Mouse (Mus musculus): ENCODE measurements around the gene Trmt13. TPM values are rescaled to one million over a fixed set of nuclear protein-coding genes. Genes with fewer than 3 reads are reported as not detected.
"Not testable (repeated sequence)": the region's sequence is repeated elsewhere in the genome, so short reads cannot be mapped to it uniquely, and the experiment has no call there.

The Trmt13 gene
- 44.3 and 44.8 TPM in 2 replicates for polyA plus RNA-seq (2015; fragmentation: Nextera tagmentation; extraction: Ambion mirVana)

GRCm38 (mm10) chr3:116614295-116614892 is at the start of gene Trmt13:
Trmt13 (minus strand) TSS chr3:116614587.
- no peaks in the 10 kb centered on the region for H3K4me1 ChIP-seq
- H3K36me3 ChIP-seq, result peaks cover 54% of the 10 kb centered on the region
- ATAC-seq (ENCODE audit: insufficient number of reproducible peaks, insufficient read depth, low FRiP score, low TSS enrichment, low read depth), result no peak

GRCm38 (mm10) chr3:116662463-116662863 is 48.1 kb upstream of the Trmt13 start, which contains the start of gene Mfsd14a:
Mfsd14a (minus strand) TSS chr3:116662677.
- Histone ChIP-seq H3K9me3 (no peaks in the 10 kb centered on the region), H3K9ac (peak within 1 kb of the TSS; percentile 98), H3K27me3 (no peaks in the 10 kb centered on the region), H3K36me3 (no peaks in the 10 kb centered on the region), H3K4me3 (peak within 1 kb of the TSS; percentile 96), H3K4me1 (peaks cover 30% of the 10 kb centered on the region), H3K27ac (peak within 1 kb of the TSS; percentile 93), H3K4me2 (peak within 1 kb of the TSS; percentile 64)
- WGBS, result under 1% methylated on average over 39 of the region's 39 CpGs
- peak; percentile 99 for ATAC-seq (ENCODE audit: insufficient number of reproducible peaks, insufficient read depth, low FRiP score, low TSS enrichment, low read depth)

More at GRCm38 (mm10) chr3:116614295-116614892, at the start of gene Trmt13:
- no peak within 1 kb of the TSS for H3K9ac ChIP-seq
- no peak within 1 kb of the TSS for H3K27ac ChIP-seq
- H3K27me3 ChIP-seq, result no peaks in the 10 kb centered on the region
- no peak within 1 kb of the TSS for H3K4me2 ChIP-seq
- no peak within 1 kb of the TSS for H3K4me3 ChIP-seq
- no peaks in the 10 kb centered on the region for H3K9me3 ChIP-seq
- 85% methylated on average over 10 of the region's 10 CpGs for WGBS

GRCm38 (mm10) chr3:116661870-116662414 is 47.6 kb upstream of the Trmt13 start:
- Histone ChIP-seq H3K4me1 (peaks cover 32% of the 10 kb centered on the region), H3K9ac (peak overlapping the region; percentile 98), H3K27ac (peak overlapping the region; percentile 93), H3K4me2 (peak overlapping the region; percentile 64), H3K36me3 (no peaks in the 10 kb centered on the region), H3K4me3 (peak overlapping the region; percentile 96), H3K9me3 (no peaks in the 10 kb centered on the region), H3K27me3 (no peaks in the 10 kb centered on the region)
- under 1% methylated on average over 68 of the region's 68 CpGs for WGBS
- peak; percentile 80 for ATAC-seq (ENCODE audit: insufficient number of reproducible peaks, insufficient read depth, low FRiP score, low TSS enrichment, low read depth)

DNA sequence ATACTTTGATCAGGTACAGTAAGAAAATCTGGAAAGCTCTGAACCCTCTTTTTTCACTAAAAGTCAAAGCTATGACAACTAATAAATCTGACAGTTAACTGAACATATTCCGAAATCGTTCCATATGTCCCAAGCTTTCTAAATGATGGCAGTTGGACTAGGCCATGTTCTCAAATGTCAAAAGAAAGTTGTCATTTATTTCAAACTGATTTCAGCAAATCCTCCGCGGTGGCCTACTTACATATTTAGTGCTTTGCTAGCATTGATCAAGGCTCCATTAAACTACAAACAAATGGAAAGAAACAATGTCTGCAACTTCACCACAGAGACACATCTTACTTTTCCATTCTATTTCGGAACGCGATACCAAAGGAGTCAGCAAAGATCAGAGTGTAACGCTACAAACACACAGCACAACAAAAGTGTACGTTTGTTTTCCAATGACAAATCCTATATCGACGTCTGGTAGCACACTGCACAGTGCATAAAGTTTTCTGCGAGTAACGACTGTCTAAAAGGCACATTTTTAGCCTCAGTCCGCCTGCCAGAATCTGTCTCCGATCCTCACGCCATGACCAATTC is 47.0 kb upstream of the Trmt13 start:
- H3K27me3 ChIP-seq, result no peaks in the 10 kb centered on the region
- 2% methylated on average over 16 of the region's 16 CpGs for WGBS
- peaks cover 33% of the 10 kb centered on the region for H3K4me1 ChIP-seq
- no peak for ATAC-seq (ENCODE audit: insufficient number of reproducible peaks, insufficient read depth, low FRiP score, low TSS enrichment, low read depth)
- H3K4me2 ChIP-seq, result peak overlapping the region; percentile 64
- H3K27ac ChIP-seq, result peak overlapping the region; percentile 93
- H3K36me3 ChIP-seq, result no peaks in the 10 kb centered on the region
- peak overlapping the region; percentile 98 for H3K9ac ChIP-seq
- no peaks in the 10 kb centered on the region for H3K9me3 ChIP-seq
- peak overlapping the region; percentile 96 for H3K4me3 ChIP-seq

DNA sequence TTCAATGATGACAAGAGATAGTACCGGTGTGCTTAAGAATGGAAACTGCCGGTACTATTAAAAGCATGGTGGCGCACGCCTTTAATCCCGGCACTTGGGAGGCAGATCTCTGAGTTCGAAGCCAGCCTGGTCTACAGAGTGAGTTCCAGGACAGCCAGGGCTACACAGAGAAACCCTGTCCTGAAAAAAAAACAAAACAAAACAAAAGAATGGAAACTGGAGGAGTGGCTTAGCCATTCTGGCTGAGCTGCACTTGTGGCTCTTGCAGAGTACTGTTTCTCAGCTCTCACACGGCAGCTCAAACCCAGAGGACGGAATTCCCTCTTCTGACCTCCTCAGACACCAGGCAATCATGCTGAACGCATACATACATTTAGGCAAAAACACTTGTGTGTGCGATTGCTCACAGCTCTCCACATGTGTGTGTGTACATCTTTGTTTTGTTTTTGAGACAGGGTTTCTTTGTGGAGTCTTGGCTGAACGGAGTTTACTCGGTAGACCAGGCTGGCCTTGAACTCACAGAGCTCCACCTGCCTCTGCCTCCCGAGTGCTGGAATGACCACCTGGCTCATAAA is 45.6 kb upstream of the Trmt13 start:
- no peaks in the 10 kb centered on the region for H3K27me3 ChIP-seq
- H3K4me3 ChIP-seq, result no peak overlapping the region
- H3K9ac ChIP-seq, result no peak overlapping the region
- no peak overlapping the region for H3K27ac ChIP-seq
- no peaks in the 10 kb centered on the region for H3K9me3 ChIP-seq
- H3K4me1 ChIP-seq, result peaks cover 33% of the 10 kb centered on the region
- no peak for ATAC-seq (ENCODE audit: insufficient number of reproducible peaks, insufficient read depth, low FRiP score, low TSS enrichment, low read depth)
- no peaks in the 10 kb centered on the region for H3K36me3 ChIP-seq
- peak overlapping the region; percentile 14; the same call in 1 of the 2 replicates for H3K4me2 ChIP-seq
- 81% methylated on average over 13 of the region's 13 CpGs for WGBS

DNA sequence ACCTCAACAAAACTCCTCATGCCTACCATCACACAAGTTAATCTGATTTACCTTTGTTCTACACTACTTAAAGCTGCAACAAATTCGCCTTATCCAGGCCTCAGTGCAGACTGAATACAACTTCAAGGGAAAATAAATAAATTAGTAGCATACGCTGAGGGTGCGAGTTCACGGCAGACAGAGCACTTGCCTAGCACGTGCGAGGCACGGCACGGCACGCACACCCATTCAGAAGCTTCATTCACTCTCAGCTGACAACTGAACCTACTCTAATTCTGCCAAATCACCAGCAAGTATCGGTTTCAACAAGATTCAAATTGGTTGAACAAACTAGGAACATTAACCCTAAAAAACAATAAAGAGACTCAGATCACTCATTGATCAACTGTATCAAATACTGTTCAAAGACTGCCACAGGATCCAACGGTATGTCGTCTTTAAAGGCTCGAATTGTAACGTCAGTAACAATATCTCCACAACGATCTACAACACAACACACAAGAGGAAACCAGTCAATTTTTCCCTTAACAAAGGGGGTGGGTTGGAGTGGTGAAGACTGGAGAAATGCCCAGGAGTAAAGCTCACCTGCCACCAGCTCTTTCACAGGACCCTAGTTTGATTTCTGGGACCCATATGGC is 44.7 kb upstream of the Trmt13 start:
- ATAC-seq (ENCODE audit: insufficient number of reproducible peaks, insufficient read depth, low FRiP score, low TSS enrichment, low read depth), result no peak
- Histone ChIP-seq H3K36me3 (no peaks in the 10 kb centered on the region), H3K27me3 (no peaks in the 10 kb centered on the region), H3K4me2 (0 out of 2 replicates have a peak overlapping the region, but pooled peaks have one; percentile 18), H3K4me1 (peaks cover 33% of the 10 kb centered on the region), H3K9ac (no peak overlapping the region), H3K27ac (no peak overlapping the region), H3K9me3 (no peaks in the 10 kb centered on the region), H3K4me3 (no peak overlapping the region)
- WGBS, result 41% methylated on average over 15 of the region's 15 CpGs

- no peaks in the 10 kb centered on the region for H3K36me3 ChIP-seq
- no peak overlapping the region for H3K4me3 ChIP-seq
- no peaks in the 10 kb centered on the region for H3K9me3 ChIP-seq
- no peak overlapping the region for H3K9ac ChIP-seq
- no peak overlapping the region for H3K4me2 ChIP-seq
- 83% methylated on average over 7 of the region's 7 CpGs for WGBS
- H3K27me3 ChIP-seq, result no peaks in the 10 kb centered on the region
- peaks cover 33% of the 10 kb centered on the region for H3K4me1 ChIP-seq
- no peak for ATAC-seq (ENCODE audit: insufficient number of reproducible peaks, insufficient read depth, low FRiP score, low TSS enrichment, low read depth)
- H3K27ac ChIP-seq, result no peak overlapping the region
These were observed 42.0 kb upstream of the Trmt13 start for GRCm38 (mm10) chr3:116656184-116656965.

DNA sequence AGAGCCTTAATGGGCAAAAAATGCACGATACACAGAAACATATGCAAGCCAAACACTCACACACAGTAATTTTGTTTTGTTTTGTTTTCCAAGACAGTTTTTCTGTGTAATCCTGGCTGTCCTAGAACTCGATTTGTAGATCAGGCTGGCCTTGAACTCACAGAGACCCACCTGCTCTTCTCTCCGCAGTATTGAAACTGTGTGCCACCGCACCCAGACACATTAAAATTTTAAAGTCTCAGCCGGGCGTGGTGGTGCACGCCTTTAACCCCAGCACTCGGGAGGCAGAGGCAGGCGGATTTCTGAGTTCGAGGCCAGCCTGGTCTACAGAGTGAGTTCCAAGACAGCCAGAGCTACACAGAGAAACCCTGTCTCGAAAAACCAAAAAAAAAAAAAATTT is 39.7 kb upstream of the Trmt13 start:
- H3K9me3 ChIP-seq; H3K9ac ChIP-seq; H3K27ac ChIP-seq; H3K27me3 ChIP-seq; H3K4me2 ChIP-seq; H3K4me3 ChIP-seq; ATAC-seq (ENCODE audit: insufficient number of reproducible peaks, insufficient read depth, low FRiP score, low TSS enrichment, low read depth): not testable (repeated sequence)
- 96% methylated on average over 11 of the region's 11 CpGs for WGBS
- H3K36me3 ChIP-seq, result peaks cover 12% of the 10 kb centered on the region; the same call in 1 of the 2 replicates
- H3K4me1 ChIP-seq, result peaks cover 15% of the 10 kb centered on the region

- no peaks in the 10 kb centered on the region for H3K9me3 ChIP-seq
- WGBS, result 77% methylated on average over 5 of the region's 5 CpGs
- ATAC-seq (ENCODE audit: insufficient number of reproducible peaks, insufficient read depth, low FRiP score, low TSS enrichment, low read depth), result no peak
- no peak overlapping the region for H3K9ac ChIP-seq
- H3K4me2 ChIP-seq, result no peak overlapping the region
- peaks cover 16% of the 10 kb centered on the region for H3K36me3 ChIP-seq
- H3K4me1 ChIP-seq, result peaks cover 11% of the 10 kb centered on the region; the same call in 1 of the 2 replicates
- no peaks in the 10 kb centered on the region for H3K27me3 ChIP-seq
- no peak overlapping the region for H3K27ac ChIP-seq
- H3K4me3 ChIP-seq, result no peak overlapping the region
These were observed 39.0 kb upstream of the Trmt13 start for GRCm38 (mm10) chr3:116653278-116653945.

GRCm38 (mm10) chr3:116652033-116652446 is 37.7 kb upstream of the Trmt13 start:
- Histone ChIP-seq H3K27ac (no peak overlapping the region), H3K9ac (no peak overlapping the region), H3K4me3 (no peak overlapping the region), H3K4me2 (no peak overlapping the region), H3K9me3 (no peaks in the 10 kb centered on the region), H3K27me3 (no peaks in the 10 kb centered on the region), H3K4me1 (0 out of 2 replicates have a peak, but pooled peaks cover 4% of the 10 kb centered on the region), H3K36me3 (peaks cover 21% of the 10 kb centered on the region)
- WGBS, result 73% methylated on average over 3 of the region's 3 CpGs
- ATAC-seq (ENCODE audit: insufficient number of reproducible peaks, insufficient read depth, low FRiP score, low TSS enrichment, low read depth), result no peak
